Mouse (Mus musculus) testis, postnatal 14 days (tissue): ENCODE data around the gene Gstm3.

ENCODE experiments used
- DNase-seq: peaks from one replicate; pipeline ENCODE4 v3.0.0; 2021; ENCODE audit warnings: low spot score

Gstm3 gene

GRCm38 (mm10) chr3:107929243-107929642 lies 39.8 kb downstream of the Gstm3 start:
- DNase-seq: no peak

GRCm38 (mm10) chr3:107928691-107929090 lies 40.4 kb downstream of the Gstm3 start:
- DNase-seq: no peak

GRCm38 (mm10) chr3:107927841-107928240 lies 41.2 kb downstream of the Gstm3 start:
- DNase-seq: no peak

GRCm38 (mm10) chr3:107925335-107925734 lies 43.7 kb downstream of the Gstm3 start:
- no peak for DNase-seq

- DNase-seq: no peak
Measured at GRCm38 (mm10) chr3:107920348-107920747, 48.7 kb downstream of the Gstm3 start.

- no peak for DNase-seq
Measured at GRCm38 (mm10) chr3:107917783-107918408, 51.2 kb downstream of the Gstm3 start.

GRCm38 (mm10) chr3:107917097-107917496 lies 52.0 kb downstream of the Gstm3 start:
- no peak for DNase-seq

- no peak for DNase-seq
Measured at GRCm38 (mm10) chr3:107916674-107917073, 52.4 kb downstream of the Gstm3 start.
